ENCODE assay signal across 8 mouse cellular contexts in the genomic region with DNA sequence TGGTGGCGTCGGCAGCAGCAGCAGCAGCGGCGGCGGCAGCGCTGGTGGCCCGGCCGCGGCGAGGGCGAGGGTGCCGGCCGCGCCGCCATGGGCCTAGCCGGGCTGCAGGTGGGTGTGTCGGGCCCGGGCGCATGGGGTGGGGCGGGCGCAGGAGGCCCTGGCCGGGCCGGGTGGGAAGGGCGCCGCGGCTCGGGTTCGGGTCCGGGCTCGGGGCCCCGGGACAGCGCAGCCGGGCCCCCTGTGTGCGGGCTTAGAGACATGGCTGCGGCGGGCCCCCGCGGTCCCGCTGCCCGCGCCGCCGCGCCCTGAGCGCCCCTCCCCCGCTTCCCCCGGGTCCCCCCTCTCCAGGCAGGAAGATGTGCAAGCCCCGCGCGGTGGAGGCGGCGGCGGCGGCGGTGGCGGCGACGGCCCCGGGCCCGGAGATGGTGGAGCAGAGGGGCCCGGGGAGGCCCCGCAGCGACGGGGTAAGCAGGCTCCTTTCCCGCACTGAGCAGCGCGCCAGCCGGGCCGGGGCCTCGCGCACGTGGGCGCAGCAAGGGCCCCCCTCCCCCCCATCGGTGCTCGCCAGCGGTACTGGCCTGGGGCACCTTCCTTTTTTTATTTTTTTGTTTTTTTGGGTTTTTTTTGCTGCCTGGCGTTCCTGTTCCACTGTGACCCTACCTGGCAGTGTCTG. TPM values are rescaled to one million over a fixed set of nuclear protein-coding genes. Genes with fewer than 3 reads are reported as not detected.
DNase-seq lines count a peak whose midpoint lies in the region; ATAC-seq and TF ChIP-seq lines count a peak whose summit lies in the region.

No protein-coding gene starts in this region.

- peak; percentile 63 for DNase-seq in ovary, postnatal 36 days (ENCODE audit: low spot score)
- no peak for DNase-seq in ovary, adult 18-20 months (ENCODE audit: low spot score)
- DNase-seq in kidney, postnatal 10 days, result peak; percentile 71
- DNase-seq in splenic B cell, adult 2 months (ENCODE audit: low read depth, low spot score), result peak; percentile 36
- no peak for DNase-seq in frontal cortex, adult 2 months (ENCODE audit: extremely low spot score in 1 of 2, low spot score in 1 of 2)

- no peak for TF ChIP-seq CTCF in cortical plate, adult 2 months (IDR thresholded peaks at IDR 0.05; ENCODE audit: extremely low read depth, insufficient read depth, low read length)

- peak overlapping the region; percentile 96 for H3K9ac ChIP-seq in heart, embryonic 12.5 days

- H3K36me3 ChIP-seq in heart, embryonic 12.5 days, result peaks cover 36% of the 10 kb centered on the region
- H3K36me3 ChIP-seq in macrophage (ENCODE audit: inconsistent target), result peaks cover 13% of the 10 kb centered on the region; the same call in 1 of the 2 replicates
- peaks cover 10% of the 10 kb centered on the region for H3K36me3 ChIP-seq in splenic B cell, adult 2 months (ENCODE audit: control insufficient read depth, insufficient read depth, low read length, poor library complexity, severe bottlenecking)

- peaks cover 8% of the 10 kb centered on the region; the same call in 1 of the 2 replicates for H3K4me1 ChIP-seq in cortical plate, adult 2 months (ENCODE audit: control insufficient read depth, insufficient read depth, low read length)
- H3K4me1 ChIP-seq in heart, embryonic 12.5 days (replicated peaks), result peaks cover 44% of the 10 kb centered on the region

- H3K27ac ChIP-seq in cortical plate, adult 2 months (ENCODE audit: insufficient read depth, low read length), result 0 out of 2 replicates have a peak overlapping the region, but pooled peaks have one; percentile 25
- H3K27ac ChIP-seq in heart, embryonic 12.5 days (ENCODE audit: poor library complexity, severe bottlenecking), result peak overlapping the region; percentile 94
- H3K27ac ChIP-seq in macrophage, result peak overlapping the region; percentile 49

- no peaks in the 10 kb centered on the region for H3K9me3 ChIP-seq in heart, embryonic 12.5 days (replicated peaks)

- no peaks in the 10 kb centered on the region for H3K27me3 ChIP-seq in heart, embryonic 12.5 days (replicated peaks)
- no peaks in the 10 kb centered on the region for H3K27me3 ChIP-seq in splenic B cell, adult 2 months (ENCODE audit: control insufficient read depth, insufficient read depth, low read length, poor library complexity, severe bottlenecking)

- H3K79me2 ChIP-seq in macrophage (ENCODE audit: inconsistent target), result peaks cover 71% of the 10 kb centered on the region

- peak overlapping the region; percentile 76 for H3K4me2 ChIP-seq in heart, embryonic 12.5 days

- peak overlapping the region; percentile 51 for H3K4me3 ChIP-seq in cortical plate, adult 2 months (ENCODE audit: insufficient read depth, low read length)
- H3K4me3 ChIP-seq in heart, embryonic 12.5 days, result peak overlapping the region; percentile 93
- peak overlapping the region; percentile 58 for H3K4me3 ChIP-seq in macrophage (ENCODE audit: inconsistent target)

- TF ChIP-seq POLR2A in cortical plate, adult 2 months (IDR thresholded peaks at IDR 0.05; ENCODE audit: extremely low read depth, insufficient read depth, low read length), result no peak

- WGBS in heart, embryonic 12.5 days, result 4% methylated on average over 51 of the region's 77 CpGs
- WGBS in macrophage (ENCODE audit: missing documents), result under 1% methylated on average over 63 of the region's 77 CpGs

- peak; percentile 70 for ATAC-seq in heart, embryonic 12.5 days (ENCODE audit: insufficient number of reproducible peaks, low FRiP score)

RNA-seq across cellular contexts. Expression of gene Kmt5a, which starts 6.0 kb away (rescaled TPM):
- polyA plus RNA-seq in cortical plate, adult 2 months (2012; rRNA removed), result 51.9 and 54.9 TPM in 2 replicates
- 81.1 and 85.4 TPM in 2 replicates for polyA plus RNA-seq in heart, embryonic 12.5 days (2016; fragmentation: Nextera tagmentation; extraction: Ambion mirVana)
- 100 to 1,000 TPM in 8 of 26 experiments, 10 to 100 TPM in 18; 52.3 to 174 (median 91.0) TPM for total RNA-seq in macrophage (2018; cell fraction: chromatin; rRNA removed)
- 10 to 100 TPM; 45.9 to 87.1 (median 53.7) TPM for total RNA-seq in macrophage (2018; cell fraction: cytosol; rRNA removed)
- total RNA-seq in macrophage (2018; cell fraction: nucleus; rRNA removed), result 100 to 1,000 TPM in 5 of 26 experiments, 10 to 100 TPM in 21; 40.5 to 118 (median 71.6) TPM
- polyA plus RNA-seq in macrophage (2018), result 41.0 to 134 TPM (median 67.4 TPM) in 3 replicates
- polyA plus RNA-seq in frontal cortex, adult 2 months (2012; rRNA removed), result 41.8 and 54.3 TPM in 2 replicates

RNA-seq across cellular contexts. Expression of gene Sbno1, which starts 20.0 kb away (rescaled TPM):
- polyA plus RNA-seq in cortical plate, adult 2 months (2012; rRNA removed), result 56.4 and 57.2 TPM in 2 replicates
- polyA plus RNA-seq in heart, embryonic 12.5 days (2016; fragmentation: Nextera tagmentation; extraction: Ambion mirVana), result 71.8 and 75.3 TPM in 2 replicates
- total RNA-seq in macrophage (2018; cell fraction: chromatin; rRNA removed), result 100 to 1,000 TPM; 342 to 649 (median 449) TPM
- total RNA-seq in macrophage (2018; cell fraction: cytosol; rRNA removed), result 10 to 100 TPM; 56.8 to 86.3 (median 68.1) TPM
- total RNA-seq in macrophage (2018; cell fraction: nucleus; rRNA removed), result 100 to 1,000 TPM; 169 to 321 (median 232) TPM
- 29.7 to 66.6 TPM (median 32.9 TPM) in 3 replicates for polyA plus RNA-seq in macrophage (2018)
- 57.7 and 59.5 TPM in 2 replicates for polyA plus RNA-seq in frontal cortex, adult 2 months (2012; rRNA removed)

RNA-seq across cellular contexts. Expression of gene Rilpl2, which starts 32.4 kb away (rescaled TPM):
- 26.9 and 27.1 TPM in 2 replicates for polyA plus RNA-seq in cortical plate, adult 2 months (2012; rRNA removed)
- 13.5 and 13.6 TPM in 2 replicates for polyA plus RNA-seq in heart, embryonic 12.5 days (2016; fragmentation: Nextera tagmentation; extraction: Ambion mirVana)
- 100 to 1,000 TPM in 23 of 26 experiments, 10 to 100 TPM in 3; 66.4 to 240 (median 153) TPM for total RNA-seq in macrophage (2018; cell fraction: chromatin; rRNA removed)
- total RNA-seq in macrophage (2018; cell fraction: cytosol; rRNA removed), result 100 to 1,000 TPM; 114 to 215 (median 162) TPM
- total RNA-seq in macrophage (2018; cell fraction: nucleus; rRNA removed), result 100 to 1,000 TPM in 24 of 26 experiments, 10 to 100 TPM in 2; 60.8 to 263 (median 159) TPM
- polyA plus RNA-seq in macrophage (2018), result 47.7 to 134 TPM (median 74.0 TPM) in 3 replicates
- polyA plus RNA-seq in frontal cortex, adult 2 months (2012; rRNA removed), result 24.5 and 25.9 TPM in 2 replicates

RNA-seq across cellular contexts. Expression of gene Snrnp35, which starts 37.2 kb away (rescaled TPM):
- 11.5 TPM in 2 replicates for polyA plus RNA-seq in cortical plate, adult 2 months (2012; rRNA removed)
- polyA plus RNA-seq in heart, embryonic 12.5 days (2016; fragmentation: Nextera tagmentation; extraction: Ambion mirVana), result 23.9 and 24.0 TPM in 2 replicates
- 10 to 100 TPM; 15.6 to 53.0 (median 28.3) TPM for total RNA-seq in macrophage (2018; cell fraction: chromatin; rRNA removed)
- 10 to 100 TPM; 19.7 to 42.3 (median 33.0) TPM for total RNA-seq in macrophage (2018; cell fraction: cytosol; rRNA removed)
- total RNA-seq in macrophage (2018; cell fraction: nucleus; rRNA removed), result 10 to 100 TPM; 21.0 to 56.7 (median 36.5) TPM
- polyA plus RNA-seq in macrophage (2018), result 30.6 to 47.7 TPM (median 30.7 TPM) in 3 replicates
- polyA plus RNA-seq in frontal cortex, adult 2 months (2012; rRNA removed), result 9.6 and 11.8 TPM in 2 replicates

Comparison
In these comparisons a context has a peak if more than half of its experiments do, and no peak if none do; other contexts are left out.
1. DNase-seq: peak in ovary, postnatal 36 days (single experiment), kidney, postnatal 10 days (single experiment) and splenic B cell, adult 2 months (single experiment); none in ovary, adult 18-20 months (single experiment) and frontal cortex, adult 2 months (0 of 2).
2. H3K27ac ChIP-seq: peak in every context shown above with its lines; median percentile 94 in heart, embryonic 12.5 days; 49 in macrophage; 25 in cortical plate, adult 2 months.
3. Peak in every context shown above with its lines, with median percentiles within 50 percentile points of each other: H3K4me3 ChIP-seq.